Mouse (Mus musculus): Measurements from ENCODE around the gene Smyd3. TPM values are rescaled to one million over a fixed set of nuclear protein-coding genes. Genes with fewer than 3 reads are reported as not detected.

Gene Smyd3
- polyA plus RNA-seq, 1 experiment from 2014 or later: 18.8 TPM

DNA sequence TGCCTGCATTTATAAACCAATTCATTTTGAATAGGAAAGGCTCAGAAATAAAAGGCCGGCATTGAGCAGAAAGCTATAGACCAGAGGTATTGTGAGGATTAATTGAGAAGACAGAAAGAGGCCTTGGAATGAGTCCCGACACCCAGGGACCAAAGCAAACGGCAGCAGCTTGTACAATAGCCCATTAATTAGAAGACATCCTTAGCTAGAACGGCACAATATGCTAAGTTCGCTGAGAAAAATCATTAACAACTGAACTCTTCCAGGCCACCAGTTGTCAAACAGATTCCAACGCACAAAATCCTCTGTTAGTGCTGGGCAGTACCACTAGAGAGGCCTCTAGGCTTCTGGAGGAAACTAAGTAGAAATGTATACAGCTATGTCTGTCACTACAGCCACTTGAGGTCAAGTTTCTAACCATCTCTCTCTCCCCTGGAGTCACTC lies 411.1 kb downstream of the Smyd3 start:
- Histone ChIP-seq H3K4me3 (no peak overlapping the region), H3K9ac (no peak overlapping the region), H3K36me3 (no peaks in the 10 kb centered on the region), H3K27ac (no peak overlapping the region), H3K9me3 (no peaks in the 10 kb centered on the region), H3K27me3 (replicated peaks) (peaks cover 4% of the 10 kb centered on the region; the same call in 1 of the 2 replicates), H3K4me2 (replicated peaks) (peak overlapping the region; percentile 26; the same call in 1 of the 2 replicates), H3K4me1 (peaks cover 26% of the 10 kb centered on the region)
- peak; percentile 61 for ATAC-seq (ENCODE audit: low FRiP score, low read depth)
- 18% methylated on average over 6 of the region's 6 CpGs for WGBS

DNA sequence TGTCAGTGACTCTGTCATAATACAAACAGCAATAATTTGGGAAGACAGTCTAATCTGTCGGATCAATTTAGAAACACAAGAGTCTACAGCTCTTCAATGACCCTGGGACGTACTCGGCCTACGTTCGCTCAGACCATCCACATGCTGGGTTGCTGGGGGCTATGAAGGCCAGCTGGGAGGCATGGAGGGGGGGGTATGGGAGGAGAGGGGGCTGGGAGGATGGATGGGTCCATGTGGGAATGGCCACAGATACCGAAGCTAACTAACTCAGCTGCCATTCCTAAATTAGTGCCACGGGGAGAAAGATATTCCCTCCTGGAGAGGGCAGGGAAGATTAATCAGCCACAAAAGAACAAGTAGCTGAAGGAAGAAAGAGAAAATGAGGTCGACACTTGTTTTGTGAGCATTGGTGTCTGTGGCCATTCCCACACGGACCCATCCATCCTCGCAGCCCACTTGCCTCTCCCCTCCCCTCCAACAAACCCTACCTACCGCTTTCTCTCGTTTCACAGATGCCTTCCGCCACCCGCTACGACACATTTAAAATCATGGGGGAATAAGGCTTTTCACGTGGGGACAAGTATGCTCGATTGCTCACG lies 411.6 kb downstream of the Smyd3 start:
- H3K9ac ChIP-seq: no peak overlapping the region
- peaks cover 4% of the 10 kb centered on the region; the same call in 1 of the 2 replicates for H3K27me3 ChIP-seq (replicated peaks)
- no peak overlapping the region for H3K4me3 ChIP-seq
- WGBS: 34% methylated on average over 18 of the region's 18 CpGs
- peak overlapping the region; percentile 26; the same call in 1 of the 2 replicates for H3K4me2 ChIP-seq (replicated peaks)
- H3K36me3 ChIP-seq: no peaks in the 10 kb centered on the region
- H3K27ac ChIP-seq: no peak overlapping the region
- H3K9me3 ChIP-seq: no peaks in the 10 kb centered on the region
- peak; percentile 79 for ATAC-seq (ENCODE audit: low FRiP score, low read depth)
- peaks cover 26% of the 10 kb centered on the region for H3K4me1 ChIP-seq

DNA sequence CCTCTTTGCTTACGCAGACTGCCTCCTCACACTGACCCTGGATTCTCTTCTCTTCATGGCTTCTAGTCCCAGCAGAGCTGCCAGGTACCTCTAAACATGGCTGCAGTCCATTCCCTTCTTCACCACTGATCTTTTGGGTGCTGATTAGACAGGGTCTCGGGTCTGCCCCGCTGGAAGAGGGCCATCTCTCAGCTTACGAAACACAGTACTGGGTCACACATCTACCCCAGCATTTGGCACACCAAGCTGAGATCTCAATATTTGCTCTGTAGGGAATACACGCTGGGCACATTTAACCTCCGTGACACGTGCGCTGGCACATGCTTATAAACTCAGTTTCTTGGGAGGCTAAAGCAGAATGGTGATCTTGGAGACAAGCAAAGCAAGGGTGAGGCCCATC lies 413.4 kb downstream of the Smyd3 start:
- no peak overlapping the region for H3K27ac ChIP-seq
- no peak overlapping the region for H3K9ac ChIP-seq
- peaks cover 26% of the 10 kb centered on the region for H3K4me1 ChIP-seq
- ATAC-seq (ENCODE audit: low FRiP score, low read depth): no peak
- H3K9me3 ChIP-seq: no peaks in the 10 kb centered on the region
- H3K4me2 ChIP-seq (replicated peaks): no peak overlapping the region
- H3K36me3 ChIP-seq: no peaks in the 10 kb centered on the region
- WGBS: 95% methylated on average over 8 of the region's 8 CpGs
- H3K4me3 ChIP-seq: no peak overlapping the region
- peaks cover 4% of the 10 kb centered on the region; the same call in 1 of the 2 replicates for H3K27me3 ChIP-seq (replicated peaks)

DNA sequence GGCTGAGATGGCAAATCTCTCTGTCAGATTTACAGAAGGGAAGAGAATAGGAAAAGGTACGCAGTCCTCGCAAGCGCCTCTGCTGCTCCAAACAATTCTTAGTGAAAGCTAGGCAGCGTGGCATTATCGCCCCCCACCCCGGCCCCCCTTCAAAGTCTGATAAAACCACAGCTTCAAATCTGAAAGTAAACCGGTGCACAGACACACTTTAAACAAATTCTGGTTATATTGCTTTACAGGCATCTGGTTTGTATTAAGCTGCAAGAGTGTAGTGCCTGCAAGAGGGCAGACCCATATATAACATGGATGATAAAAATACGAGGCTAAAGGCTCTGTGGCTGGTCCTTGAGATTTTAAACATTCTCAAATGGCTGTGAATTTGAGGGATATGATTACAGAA lies 420.8 kb downstream of the Smyd3 start:
- Histone ChIP-seq H3K27ac (no peak overlapping the region), H3K36me3 (no peaks in the 10 kb centered on the region), H3K4me3 (no peak overlapping the region), H3K4me2 (replicated peaks) (no peak overlapping the region), H3K27me3 (replicated peaks) (no peaks in the 10 kb centered on the region), H3K9ac (no peak overlapping the region), H3K9me3 (no peaks in the 10 kb centered on the region), H3K4me1 (no peaks in the 10 kb centered on the region)
- ATAC-seq (ENCODE audit: low FRiP score, low read depth): no peak
- WGBS: 79% methylated on average over 8 of the region's 8 CpGs

DNA sequence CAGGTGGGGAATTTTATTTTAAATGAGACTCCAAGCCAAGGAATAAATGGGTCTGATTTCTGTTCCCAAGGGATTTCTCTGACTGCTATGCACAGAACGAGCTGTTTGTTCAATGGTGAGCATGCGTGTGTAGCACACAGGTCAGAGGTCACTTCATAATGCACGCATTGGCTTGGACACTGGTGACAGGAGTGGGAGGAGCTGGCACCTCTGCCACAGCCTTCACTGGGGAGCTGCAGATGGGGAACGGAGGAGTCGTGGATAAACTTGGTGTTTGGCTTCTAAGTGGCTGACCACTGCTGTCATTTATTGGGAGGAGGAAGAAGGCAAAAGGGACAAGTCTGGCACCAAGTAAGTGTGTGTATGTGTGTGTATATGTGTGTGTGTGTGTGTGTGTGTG lies 421.5 kb downstream of the Smyd3 start:
- WGBS: 60% methylated on average over 5 of the region's 5 CpGs
- Histone ChIP-seq H3K4me2 (replicated peaks) (no peak overlapping the region), H3K4me1 (no peaks in the 10 kb centered on the region), H3K27ac (no peak overlapping the region), H3K27me3 (replicated peaks) (no peaks in the 10 kb centered on the region), H3K4me3 (no peak overlapping the region), H3K9ac (no peak overlapping the region), H3K36me3 (no peaks in the 10 kb centered on the region), H3K9me3 (no peaks in the 10 kb centered on the region)
- ATAC-seq (ENCODE audit: low FRiP score, low read depth): no peak

DNA sequence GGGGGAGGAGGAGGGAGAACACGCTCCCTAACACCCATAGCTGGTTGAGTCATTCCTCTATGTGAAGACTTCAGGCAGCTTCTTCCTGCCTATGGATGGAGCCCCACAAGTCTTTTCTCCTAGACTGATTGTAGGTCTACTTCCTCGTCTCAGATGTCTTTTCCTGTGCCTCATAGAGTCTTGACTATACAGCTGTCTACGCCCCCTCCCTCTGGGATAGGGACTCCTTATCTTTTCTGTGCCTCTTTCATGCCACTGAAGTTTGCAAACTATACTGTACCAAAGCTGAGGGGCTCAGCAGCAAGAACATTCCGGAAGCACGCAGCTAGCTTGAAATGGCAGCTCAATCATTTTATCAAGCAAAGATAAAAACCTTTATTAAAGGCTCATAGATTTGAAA lies 428.7 kb downstream of the Smyd3 start:
- Histone ChIP-seq H3K27ac (no peak overlapping the region), H3K9ac (no peak overlapping the region), H3K4me1 (no peaks in the 10 kb centered on the region), H3K4me3 (no peak overlapping the region), H3K4me2 (replicated peaks) (no peak overlapping the region), H3K36me3 (no peaks in the 10 kb centered on the region), H3K9me3 (no peaks in the 10 kb centered on the region), H3K27me3 (replicated peaks) (no peaks in the 10 kb centered on the region)
- ATAC-seq (ENCODE audit: low FRiP score, low read depth): no peak
- 83% methylated on average over 5 of the region's 5 CpGs for WGBS

DNA sequence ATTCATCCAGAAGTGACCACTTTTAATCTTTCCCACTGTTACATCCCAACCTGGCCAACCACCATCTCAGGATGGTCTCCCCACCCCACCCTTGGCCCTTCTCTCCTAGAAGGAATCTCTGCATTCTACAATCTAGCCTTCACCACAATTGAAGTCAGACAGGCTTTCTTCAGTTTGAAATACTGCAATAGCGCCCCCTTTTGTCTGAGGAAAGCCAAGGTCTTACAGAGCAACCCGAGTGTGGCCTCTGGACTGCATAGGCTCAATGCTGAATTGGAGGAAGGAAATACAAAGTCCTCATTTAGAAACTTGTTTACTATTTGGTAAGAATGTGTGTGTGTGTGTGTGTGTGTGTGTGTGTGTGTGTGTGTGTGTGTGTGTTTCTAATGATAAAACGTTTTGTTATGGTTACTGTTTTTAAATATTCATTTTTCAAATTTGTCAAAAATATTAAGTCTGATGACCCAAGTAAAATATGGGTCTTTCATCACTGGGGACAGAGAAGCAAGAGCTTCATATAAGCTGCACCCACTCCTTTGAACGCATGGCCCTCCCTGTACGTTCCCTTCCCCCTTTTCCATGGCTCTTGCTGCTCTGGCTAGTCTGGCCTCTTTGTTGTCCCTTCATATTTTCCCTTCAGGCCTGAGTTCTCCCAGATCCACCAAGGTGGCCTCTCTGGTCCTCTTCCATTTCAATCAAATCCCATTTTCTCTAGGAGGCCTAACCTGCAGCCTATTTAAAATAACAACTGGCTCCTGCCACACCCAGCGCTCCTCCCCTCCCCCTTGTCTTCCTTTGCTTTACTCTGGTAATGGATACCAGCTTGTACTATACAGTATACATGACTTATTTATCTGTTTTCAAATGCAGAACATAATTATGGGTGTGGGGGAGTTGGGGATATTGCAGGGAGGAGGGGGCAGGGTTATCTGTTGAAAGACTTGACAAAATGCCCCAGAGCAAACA lies 430.5 kb downstream of the Smyd3 start:
- WGBS: 59% methylated on average over 6 of the region's 6 CpGs
- no peak overlapping the region for H3K4me2 ChIP-seq (replicated peaks)
- ATAC-seq (ENCODE audit: low FRiP score, low read depth): no peak

DNA sequence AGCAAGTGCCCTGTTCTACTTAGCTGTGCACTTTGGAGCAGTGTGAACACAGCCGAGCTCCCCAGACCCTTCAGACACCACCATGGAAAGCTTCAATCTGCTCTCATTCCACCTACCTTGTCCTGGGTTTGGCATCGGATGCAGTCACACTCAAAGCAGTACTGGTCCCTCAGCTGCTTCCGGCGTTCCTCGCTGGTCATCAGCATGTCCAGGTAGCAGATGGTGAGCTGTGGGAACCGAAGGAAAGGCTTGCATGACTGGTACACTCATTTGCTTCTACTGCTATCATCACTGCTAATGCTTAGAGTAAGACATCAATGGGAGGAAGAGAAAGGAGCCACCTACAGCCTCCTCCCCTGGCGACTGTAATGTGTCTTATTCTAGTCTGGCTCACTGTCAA lies 431.6 kb downstream of the Smyd3 start:
- Histone ChIP-seq H3K4me1 (peaks cover 4% of the 10 kb centered on the region; the same call in 1 of the 2 replicates), H3K4me3 (no peak overlapping the region), H3K36me3 (no peaks in the 10 kb centered on the region), H3K4me2 (replicated peaks) (no peak overlapping the region), H3K9ac (no peak overlapping the region), H3K27ac (no peak overlapping the region), H3K9me3 (no peaks in the 10 kb centered on the region), H3K27me3 (replicated peaks) (no peaks in the 10 kb centered on the region)
- ATAC-seq (ENCODE audit: low FRiP score, low read depth): no peak
- 92% methylated on average over 7 of the region's 7 CpGs for WGBS

More for the DNA sequence above, 430.5 kb downstream of the Smyd3 start:
- Histone ChIP-seq H3K4me3 (no peak overlapping the region), H3K27me3 (replicated peaks) (no peaks in the 10 kb centered on the region), H3K9me3 (no peaks in the 10 kb centered on the region), H3K4me1 (peaks cover 4% of the 10 kb centered on the region; the same call in 1 of the 2 replicates), H3K27ac (no peak overlapping the region), H3K9ac (no peak overlapping the region), H3K36me3 (no peaks in the 10 kb centered on the region)

DNA sequence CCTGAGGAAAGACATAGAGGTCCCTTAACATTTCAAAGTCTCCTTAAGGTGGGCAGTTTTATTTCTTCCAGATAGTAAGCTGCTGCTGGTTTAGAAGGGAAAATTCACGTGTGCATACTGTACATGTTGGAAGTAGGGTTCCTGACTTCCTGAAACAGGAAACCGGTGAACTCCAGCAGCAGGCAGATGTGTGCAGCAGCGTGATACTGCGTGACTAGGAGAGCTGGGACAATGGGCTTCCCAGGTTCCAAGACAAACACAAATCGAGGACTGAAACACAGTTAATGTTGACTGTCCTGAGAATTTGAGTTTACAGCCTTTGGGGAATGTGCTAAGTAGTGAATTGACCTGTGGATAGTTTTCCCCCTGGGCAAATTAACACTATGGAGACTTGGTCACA lies 434.7 kb downstream of the Smyd3 start:
- Histone ChIP-seq H3K9ac (no peak overlapping the region), H3K27ac (no peak overlapping the region), H3K9me3 (no peaks in the 10 kb centered on the region), H3K4me2 (replicated peaks) (no peak overlapping the region), H3K4me1 (peaks cover 4% of the 10 kb centered on the region; the same call in 1 of the 2 replicates), H3K4me3 (no peak overlapping the region), H3K36me3 (no peaks in the 10 kb centered on the region), H3K27me3 (replicated peaks) (no peaks in the 10 kb centered on the region)
- 67% methylated on average over 5 of the region's 5 CpGs for WGBS
- ATAC-seq (ENCODE audit: low FRiP score, low read depth): no peak

DNA sequence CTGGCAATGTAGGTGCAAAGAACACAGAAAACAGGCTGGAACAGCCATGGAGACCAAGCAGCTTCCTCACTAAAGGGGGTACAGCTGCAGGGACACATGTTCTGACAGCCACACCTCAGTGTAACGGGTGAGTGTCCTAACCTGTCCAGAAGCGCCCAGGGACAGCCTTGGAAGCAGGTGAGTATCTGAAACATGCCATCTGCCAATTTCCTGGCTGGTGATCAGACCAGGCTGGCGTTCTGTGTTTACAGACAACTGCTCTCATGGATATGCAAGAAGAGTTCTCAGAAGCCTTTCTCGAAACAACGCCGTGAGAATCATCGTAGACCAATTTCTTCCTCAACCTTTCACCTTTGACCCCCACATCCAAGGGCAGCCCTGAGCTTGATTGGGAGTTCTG lies 444.0 kb downstream of the Smyd3 start:
- H3K4me3 ChIP-seq: no peak overlapping the region
- H3K27me3 ChIP-seq (replicated peaks): 0 out of 2 replicates have a peak, but pooled peaks cover 5% of the 10 kb centered on the region
- WGBS: 81% methylated on average over 7 of the region's 7 CpGs
- 0 out of 2 replicates have a peak, but pooled peaks cover 3% of the 10 kb centered on the region for H3K4me1 ChIP-seq
- no peak for ATAC-seq (ENCODE audit: low FRiP score, low read depth)
- H3K4me2 ChIP-seq (replicated peaks): no peak overlapping the region
- no peak overlapping the region for H3K9ac ChIP-seq
- H3K36me3 ChIP-seq: no peaks in the 10 kb centered on the region
- no peak overlapping the region for H3K27ac ChIP-seq
- H3K9me3 ChIP-seq: no peaks in the 10 kb centered on the region

DNA sequence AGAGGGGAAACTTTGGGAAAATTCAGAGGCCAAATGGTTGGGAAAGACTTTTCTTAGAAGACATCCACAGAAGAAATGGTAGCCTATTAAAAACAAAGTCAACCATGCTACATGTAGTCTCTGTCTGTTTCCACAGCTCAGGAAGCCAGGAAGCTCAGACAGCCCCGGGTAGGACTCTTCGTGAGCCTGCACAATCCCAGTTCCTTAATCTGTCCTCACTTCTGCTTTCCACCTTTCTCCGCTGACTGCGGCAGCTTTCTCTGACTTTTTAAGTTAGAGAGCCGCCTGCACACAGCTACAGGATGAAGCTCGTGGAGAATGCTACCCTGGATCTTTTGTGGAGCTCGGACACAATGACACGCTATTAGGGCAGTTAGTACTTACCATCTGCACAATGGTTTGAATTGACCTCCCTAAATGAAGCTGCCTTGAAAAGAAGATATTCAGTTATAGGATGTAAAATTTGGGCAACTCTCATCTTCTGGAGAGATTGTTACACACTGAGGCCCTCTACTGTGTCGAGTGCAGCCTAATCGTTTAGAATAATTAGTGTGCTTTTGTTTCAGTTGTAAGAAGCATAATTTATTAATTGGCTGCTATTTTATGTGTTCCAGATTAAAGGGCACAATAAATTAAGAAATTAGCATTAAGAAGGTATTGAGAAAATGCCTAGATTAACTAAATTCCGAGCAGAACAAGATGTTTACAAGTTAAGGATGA lies 444.7 kb downstream of the Smyd3 start:
- Histone ChIP-seq H3K9ac (no peak overlapping the region), H3K4me1 (0 out of 2 replicates have a peak, but pooled peaks cover 3% of the 10 kb centered on the region), H3K4me3 (no peak overlapping the region), H3K27me3 (replicated peaks) (0 out of 2 replicates have a peak, but pooled peaks cover 5% of the 10 kb centered on the region), H3K36me3 (no peaks in the 10 kb centered on the region), H3K27ac (no peak overlapping the region), H3K9me3 (no peaks in the 10 kb centered on the region), H3K4me2 (replicated peaks) (no peak overlapping the region)
- no peak for ATAC-seq (ENCODE audit: low FRiP score, low read depth)
- 29% methylated on average over 11 of the region's 11 CpGs for WGBS

DNA sequence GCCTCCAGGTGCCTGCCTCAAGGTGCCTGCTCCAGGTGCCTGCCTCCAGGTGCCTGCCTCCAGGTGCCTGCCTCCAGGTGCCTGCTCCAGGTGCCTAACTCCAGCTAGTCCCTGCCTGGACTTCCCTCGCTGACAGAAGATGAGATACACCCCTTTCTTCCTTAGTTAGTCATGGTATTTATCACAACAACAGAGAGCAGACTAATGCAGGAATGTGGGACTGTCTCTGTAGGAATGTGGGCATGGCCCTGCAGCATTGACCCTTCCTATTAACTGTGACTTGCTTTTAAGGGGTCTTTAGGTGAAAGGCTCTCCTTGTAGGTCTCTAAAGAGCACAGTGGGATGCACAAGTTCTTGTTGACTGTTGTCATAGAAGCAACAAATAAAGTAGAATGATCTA lies 445.4 kb downstream of the Smyd3 start:
- no peak for ATAC-seq (ENCODE audit: low FRiP score, low read depth)
- Histone ChIP-seq H3K27ac (no peak overlapping the region), H3K9me3 (no peaks in the 10 kb centered on the region), H3K4me2 (replicated peaks) (no peak overlapping the region), H3K36me3 (no peaks in the 10 kb centered on the region), H3K4me3 (no peak overlapping the region), H3K27me3 (replicated peaks) (0 out of 2 replicates have a peak, but pooled peaks cover 5% of the 10 kb centered on the region), H3K4me1 (0 out of 2 replicates have a peak, but pooled peaks cover 3% of the 10 kb centered on the region), H3K9ac (no peak overlapping the region)
- 30% methylated on average over 1 of the region's 1 CpGs for WGBS
